Mouse (Mus musculus): Measurements from ENCODE around the gene Adamts17. TPM values are rescaled to one million over a fixed set of nuclear protein-coding genes. Genes with fewer than 3 reads are reported as not detected.

The Adamts17 gene
- total RNA-seq, 1 experiment from 2014 or later = 1.2 TPM

GRCm38 (mm10) chr7:66923595-66923994 is 84.1 kb downstream of the Adamts17 start:
- no peak for ATAC-seq (replicated peaks; ENCODE audit: low read depth, poor library complexity, severe bottlenecking)

- no peak for ATAC-seq (replicated peaks; ENCODE audit: low read depth, poor library complexity, severe bottlenecking)
Observed at GRCm38 (mm10) chr7:66924104-66924503, 84.6 kb downstream of the Adamts17 start.

GRCm38 (mm10) chr7:66929263-66929662 is 89.7 kb downstream of the Adamts17 start:
- no peak for ATAC-seq (replicated peaks; ENCODE audit: low read depth, poor library complexity, severe bottlenecking)

- ATAC-seq (replicated peaks; ENCODE audit: low read depth, poor library complexity, severe bottlenecking) = no peak
Observed at GRCm38 (mm10) chr7:66931291-66931690, 91.8 kb downstream of the Adamts17 start.

- ATAC-seq (replicated peaks; ENCODE audit: low read depth, poor library complexity, severe bottlenecking) = no peak
Observed at GRCm38 (mm10) chr7:66933251-66933650, 93.7 kb downstream of the Adamts17 start.

- ATAC-seq (replicated peaks; ENCODE audit: low read depth, poor library complexity, severe bottlenecking) = no peak
Observed at GRCm38 (mm10) chr7:66934062-66934461, 94.5 kb downstream of the Adamts17 start.

- ATAC-seq (replicated peaks; ENCODE audit: low read depth, poor library complexity, severe bottlenecking) = no peak
Observed at GRCm38 (mm10) chr7:66935041-66935440, 95.5 kb downstream of the Adamts17 start.

GRCm38 (mm10) chr7:66936042-66936755 is 96.7 kb downstream of the Adamts17 start:
- ATAC-seq (replicated peaks; ENCODE audit: low read depth, poor library complexity, severe bottlenecking) = no peak

- 0 out of 2 replicates have a peak, but pooled peaks have one; percentile 5 for ATAC-seq (replicated peaks; ENCODE audit: low read depth, poor library complexity, severe bottlenecking)
Observed at GRCm38 (mm10) chr7:66936911-66937310, 97.4 kb downstream of the Adamts17 start.

- no peak for ATAC-seq (replicated peaks; ENCODE audit: low read depth, poor library complexity, severe bottlenecking)
Observed at GRCm38 (mm10) chr7:66938988-66939783, 99.7 kb downstream of the Adamts17 start.

GRCm38 (mm10) chr7:66940761-66941160 is 101.2 kb downstream of the Adamts17 start:
- ATAC-seq (replicated peaks; ENCODE audit: low read depth, poor library complexity, severe bottlenecking) = no peak

- ATAC-seq (replicated peaks; ENCODE audit: low read depth, poor library complexity, severe bottlenecking) = no peak
Observed at GRCm38 (mm10) chr7:66949006-66949405, 109.5 kb downstream of the Adamts17 start.

GRCm38 (mm10) chr7:66952921-66953320 is 113.4 kb downstream of the Adamts17 start:
- no peak for ATAC-seq (replicated peaks; ENCODE audit: low read depth, poor library complexity, severe bottlenecking)

- no peak for ATAC-seq (replicated peaks; ENCODE audit: low read depth, poor library complexity, severe bottlenecking)
Observed at GRCm38 (mm10) chr7:66954073-66954472, 114.5 kb downstream of the Adamts17 start.

GRCm38 (mm10) chr7:66954723-66955122 is 115.2 kb downstream of the Adamts17 start:
- ATAC-seq (replicated peaks; ENCODE audit: low read depth, poor library complexity, severe bottlenecking) = peak; percentile 85

GRCm38 (mm10) chr7:66955455-66955919 is 116.0 kb downstream of the Adamts17 start:
- ATAC-seq (replicated peaks; ENCODE audit: low read depth, poor library complexity, severe bottlenecking) = no peak

- peak; percentile 23; the same call in 1 of the 2 replicates for ATAC-seq (replicated peaks; ENCODE audit: low read depth, poor library complexity, severe bottlenecking)
Observed at GRCm38 (mm10) chr7:66955978-66956377, 116.4 kb downstream of the Adamts17 start.

GRCm38 (mm10) chr7:66957764-66958163 is 118.2 kb downstream of the Adamts17 start:
- ATAC-seq (replicated peaks; ENCODE audit: low read depth, poor library complexity, severe bottlenecking) = no peak

- no peak for ATAC-seq (replicated peaks; ENCODE audit: low read depth, poor library complexity, severe bottlenecking)
Observed at GRCm38 (mm10) chr7:66960246-66961033, 120.9 kb downstream of the Adamts17 start.

GRCm38 (mm10) chr7:66962736-66963135 is 123.2 kb downstream of the Adamts17 start:
- ATAC-seq (replicated peaks; ENCODE audit: low read depth, poor library complexity, severe bottlenecking) = no peak
